Mouse (Mus musculus) G1E (cell line): ENCODE data around the gene Grid2. TPM values are rescaled to one million over a fixed set of nuclear protein-coding genes. Genes with fewer than 3 reads are reported as not detected.
"Not testable (repeated sequence)": the region's sequence is repeated elsewhere in the genome, so short reads cannot be mapped to it uniquely, and the experiment has no call there.

Experiments used
- ATAC-seq: 2 replicates; pipeline ENCODE4 v1.8.0; 2016; ENCODE audit warnings: mild to moderate bottlenecking; ENCODE audit not compliant: insufficient number of reproducible peaks, poor library complexity, low FRiP score, severe bottlenecking; ENCODE audit errors: extremely low read depth
- DNase-seq: peaks from one replicate; pipeline ENCODE4 v3.0.0; 2012; ENCODE audit warnings: low spot score
- H3K27me3 ChIP-seq: 2 replicates; pipeline ENCODE4 v1.6.1; 2012; ENCODE audit warnings: mild to moderate bottlenecking, low read length, inconsistent platforms; ENCODE audit not compliant: insufficient read depth
- H3K36me3 ChIP-seq: replicated peaks from 2 replicates; pipeline ENCODE3; 2012; ENCODE audit warnings: mild to moderate bottlenecking, inconsistent platforms
- H3K4me1 ChIP-seq: 2 replicates; pipeline ENCODE4 v1.6.1; 2012; ENCODE audit warnings: low read depth, low read length, inconsistent platforms, mixed read lengths; ENCODE audit not compliant: insufficient read depth
- H3K4me3 ChIP-seq: 2 replicates; pipeline ENCODE4 v1.5.1; 2012; ENCODE audit warnings: low read depth, mild to moderate bottlenecking, inconsistent platforms, low read length, moderate library complexity, mixed read lengths
- H3K9me3 ChIP-seq: replicated peaks from 2 replicates; pipeline ENCODE4 v1.6.1; 2012; ENCODE audit warnings: inconsistent platforms
- CTCF ChIP-seq: IDR thresholded peaks from 2 replicates; pipeline ENCODE4 v1.5.1; 2012; ENCODE audit warnings: low read depth, low read length, inconsistent platforms, mixed read lengths
- GATA1 ChIP-seq: IDR thresholded peaks from 2 replicates; pipeline ENCODE4 v1.6.1; 2012; ENCODE audit warnings: borderline replicate concordance, low read length, inconsistent platforms, mixed read lengths
- GATA2 ChIP-seq: IDR thresholded peaks from 2 replicates; pipeline ENCODE4 v1.6.1; 2012; ENCODE audit warnings: low read depth, low read length, inconsistent platforms, borderline replicate concordance
- POLR2AphosphoS5 ChIP-seq: IDR thresholded peaks from 2 replicates; pipeline ENCODE4 v1.6.1; 2012; ENCODE audit warnings: low read depth, low read length, inconsistent platforms; ENCODE audit not compliant: insufficient replicate concordance
- TAL1 ChIP-seq: conservative IDR thresholded peaks from 2 replicates; pipeline ENCODE4 v1.6.1; 2012; ENCODE audit warnings: low read depth, low read length, inconsistent platforms, mixed read lengths
- polyA plus RNA-seq: library from polyadenylated mRNA; stranded (reverse); fragments of >175 nt; gene quantifications from 2 replicates; pipeline ENCODE4 v1.2.3, GENCODE M21; 2012
- total RNA-seq, 2 experiments: library from RNA; stranded (forward) in 1 of 2; stranded (reverse) in 1 of 2; fragments of 200-1000 nt in 1 of 2; fragments of >200 nt in 1 of 2; fragmentation: Nextera tagmentation in 1 of 2; gene quantifications; 2 replicates each; pipeline ENCODE4 v1.2.3; 2014 to 2017

Grid2 gene
- total and polyA plus RNA-seq, 3 experiments, result 0.01 to 0.38 TPM; not detected in 1

- no peak for TF ChIP-seq GATA2
- no peak for TF ChIP-seq POLR2AphosphoS5
- TF ChIP-seq CTCF, result no peak
- no peak for TF ChIP-seq GATA1
- no peak for TF ChIP-seq TAL1
- ATAC-seq (no peak), DNase-seq (no peak)
- Histone ChIP-seq H3K4me3 (no peak overlapping the region), H3K4me1 (no peaks in the 10 kb centered on the region), H3K36me3 (no peaks in the 10 kb centered on the region), H3K27me3 (no peaks in the 10 kb centered on the region), H3K9me3 (no peaks in the 10 kb centered on the region)
Measured at GRCm38 (mm10) chr6:63448175-63448574, 192.5 kb downstream of the Grid2 start.

GRCm38 (mm10) chr6:63482141-63482540 is 226.5 kb downstream of the Grid2 start:
- H3K36me3 ChIP-seq, result no peaks in the 10 kb centered on the region
- no peak overlapping the region for H3K4me3 ChIP-seq
- no peak for ATAC-seq
- TF ChIP-seq POLR2AphosphoS5 (no peak), GATA2 (no peak), GATA1 (no peak), CTCF (no peak), TAL1 (no peak)
- H3K4me1 ChIP-seq, result no peaks in the 10 kb centered on the region
- no peaks in the 10 kb centered on the region for H3K9me3 ChIP-seq
- DNase-seq, result no peak
- no peaks in the 10 kb centered on the region for H3K27me3 ChIP-seq

GRCm38 (mm10) chr6:63515016-63515415 is 259.3 kb downstream of the Grid2 start:
- DNase-seq, result no peak
- Histone ChIP-seq H3K9me3 (no peaks in the 10 kb centered on the region), H3K27me3 (no peaks in the 10 kb centered on the region), H3K4me1 (no peaks in the 10 kb centered on the region), H3K4me3 (no peak overlapping the region), H3K36me3 (no peaks in the 10 kb centered on the region)
- ATAC-seq, result no peak
- no peak for TF ChIP-seq GATA2
- TF ChIP-seq GATA1, result no peak
- no peak for TF ChIP-seq POLR2AphosphoS5
- TF ChIP-seq TAL1, result no peak
- no peak for TF ChIP-seq CTCF

- H3K27me3 ChIP-seq, result no peaks in the 10 kb centered on the region
Measured at GRCm38 (mm10) chr6:63515957-63516356, 260.3 kb downstream of the Grid2 start.

GRCm38 (mm10) chr6:63531751-63532150 is 276.1 kb downstream of the Grid2 start:
- H3K4me3 ChIP-seq, result no peak overlapping the region
- no peak for TF ChIP-seq GATA1
- no peak for TF ChIP-seq GATA2
- no peak for TF ChIP-seq TAL1
- no peak for TF ChIP-seq POLR2AphosphoS5
- no peak for TF ChIP-seq CTCF
- ATAC-seq (no peak), DNase-seq (no peak)
- no peaks in the 10 kb centered on the region for H3K36me3 ChIP-seq
- no peaks in the 10 kb centered on the region for H3K27me3 ChIP-seq
- no peaks in the 10 kb centered on the region for H3K4me1 ChIP-seq
- H3K9me3 ChIP-seq, result no peaks in the 10 kb centered on the region

More at GRCm38 (mm10) chr6:63515957-63516356, 260.3 kb downstream of the Grid2 start:
- no peaks in the 10 kb centered on the region for H3K9me3 ChIP-seq
- DNase-seq (no peak), ATAC-seq (no peak)
- no peaks in the 10 kb centered on the region for H3K36me3 ChIP-seq
- TF ChIP-seq POLR2AphosphoS5 (no peak), GATA1 (no peak), GATA2 (no peak)
- H3K4me1 ChIP-seq, result no peaks in the 10 kb centered on the region
- no peak overlapping the region for H3K4me3 ChIP-seq

GRCm38 (mm10) chr6:63532901-63533300 is 277.2 kb downstream of the Grid2 start:
- H3K4me1 ChIP-seq, result no peaks in the 10 kb centered on the region
- no peaks in the 10 kb centered on the region for H3K9me3 ChIP-seq
- no peaks in the 10 kb centered on the region for H3K27me3 ChIP-seq
- no peaks in the 10 kb centered on the region for H3K36me3 ChIP-seq
- ATAC-seq (no peak), DNase-seq (no peak)
- H3K4me3 ChIP-seq, result no peak overlapping the region
- TF ChIP-seq GATA1 (no peak), TAL1 (no peak), CTCF (no peak), GATA2 (no peak), POLR2AphosphoS5 (no peak)

GRCm38 (mm10) chr6:63547741-63548140 is 292.1 kb downstream of the Grid2 start:
- no peak overlapping the region for H3K4me3 ChIP-seq
- no peaks in the 10 kb centered on the region for H3K9me3 ChIP-seq
- ATAC-seq (no peak), DNase-seq (no peak)
- no peaks in the 10 kb centered on the region for H3K4me1 ChIP-seq
- H3K27me3 ChIP-seq, result no peaks in the 10 kb centered on the region
- H3K36me3 ChIP-seq, result no peaks in the 10 kb centered on the region
- TF ChIP-seq GATA1 (no peak), CTCF (no peak), TAL1 (no peak), GATA2 (no peak), POLR2AphosphoS5 (no peak)

GRCm38 (mm10) chr6:63568741-63569140 is 313.1 kb downstream of the Grid2 start:
- H3K4me1 ChIP-seq, H3K36me3 ChIP-seq, H3K9me3 ChIP-seq, ATAC-seq, H3K27me3 ChIP-seq, H3K4me3 ChIP-seq, DNase-seq: not testable (repeated sequence)
